Mouse (Mus musculus): ENCODE measurements around the gene Brinp3. TPM values are rescaled to one million over a fixed set of nuclear protein-coding genes. Genes with fewer than 3 reads are reported as not detected.

The Brinp3 gene
- total and polyA plus RNA-seq, 2 experiments from 2014 or later, result 50.8 to 66.5 TPM

DNA sequence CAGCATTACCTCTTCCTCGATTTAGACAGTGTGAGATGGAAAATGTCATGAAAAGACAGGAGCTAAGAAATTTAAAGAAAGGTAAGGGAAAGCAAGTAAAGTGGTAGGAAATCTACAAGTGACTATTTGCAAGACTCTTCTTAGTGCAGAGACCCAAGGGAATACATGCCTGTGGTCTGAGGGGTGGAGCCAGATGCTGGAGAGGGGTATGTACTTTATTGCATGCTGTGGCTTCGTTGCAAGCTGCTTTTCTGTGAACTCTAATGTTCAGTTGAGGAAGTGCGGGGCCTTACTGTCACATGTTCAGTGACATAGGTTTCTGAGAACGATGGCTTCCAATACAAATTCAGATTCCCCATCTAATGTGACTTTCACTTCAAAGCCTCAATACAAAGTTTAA is 313.2 kb downstream of the Brinp3 start:
- H3K9ac ChIP-seq (replicated peaks; ENCODE audit: low read length, poor library complexity, severe bottlenecking), result no peak overlapping the region
- no peaks in the 10 kb centered on the region for H3K4me1 ChIP-seq (ENCODE audit: insufficient read depth, low read length)
- DNase-seq (ENCODE audit: low spot score) (no peak), ATAC-seq (ENCODE audit: low FRiP score) (no peak)
- no peak for TF ChIP-seq CTCF (IDR thresholded peaks at IDR 0.05)
- H3K4me3 ChIP-seq (ENCODE audit: low read depth, low read length), result no peak overlapping the region
- H3K27me3 ChIP-seq (ENCODE audit: insufficient read depth, low read length), result no peaks in the 10 kb centered on the region
- H3K4me2 ChIP-seq (ENCODE audit: low read depth, low read length, poor library complexity, severe bottlenecking), result no peak overlapping the region
- H3K27ac ChIP-seq (ENCODE audit: low read depth, low read length), result no peak overlapping the region
- H3K9me3 ChIP-seq (ENCODE audit: low read length), result no peaks in the 10 kb centered on the region
- H3K36me3 ChIP-seq (ENCODE audit: insufficient read depth, low read length), result no peaks in the 10 kb centered on the region
- WGBS, result 82% methylated on average over 4 of the region's 4 CpGs

DNA sequence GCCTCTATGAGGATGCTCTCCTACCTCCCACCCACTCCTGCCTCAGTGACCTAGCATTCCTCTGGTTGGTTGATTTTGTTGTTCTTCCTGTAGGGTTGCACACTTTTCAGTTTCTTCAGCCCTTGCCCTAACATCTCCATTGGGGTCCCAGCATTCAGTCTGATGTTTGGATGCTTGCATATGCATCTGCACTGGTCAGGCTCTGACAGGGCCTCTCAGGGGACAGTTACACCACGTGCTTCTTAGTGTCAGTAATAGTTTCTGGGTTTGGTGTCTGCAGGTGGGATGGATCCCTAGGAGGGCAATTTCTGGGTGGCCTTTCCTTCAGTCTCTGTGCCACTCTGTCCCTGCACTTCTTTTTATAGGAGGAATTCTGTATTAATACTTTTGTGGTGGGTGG is 339.3 kb downstream of the Brinp3 start:
- Histone ChIP-seq H3K36me3 (ENCODE audit: insufficient read depth, low read length) (no peaks in the 10 kb centered on the region), H3K4me3 (ENCODE audit: low read depth, low read length) (no peak overlapping the region), H3K9ac (replicated peaks; ENCODE audit: low read length, poor library complexity, severe bottlenecking) (no peak overlapping the region), H3K27ac (ENCODE audit: low read depth, low read length) (no peak overlapping the region), H3K9me3 (ENCODE audit: low read length) (no peaks in the 10 kb centered on the region), H3K4me1 (ENCODE audit: insufficient read depth, low read length) (no peaks in the 10 kb centered on the region), H3K4me2 (ENCODE audit: low read depth, low read length, poor library complexity, severe bottlenecking) (no peak overlapping the region), H3K27me3 (ENCODE audit: insufficient read depth, low read length) (no peaks in the 10 kb centered on the region)
- no peak for ATAC-seq (ENCODE audit: low FRiP score)
- 12% methylated on average over 1 of the region's 1 CpGs for WGBS
- DNase-seq (ENCODE audit: low spot score), result no peak
- TF ChIP-seq CTCF (IDR thresholded peaks at IDR 0.05), result no peak

DNA sequence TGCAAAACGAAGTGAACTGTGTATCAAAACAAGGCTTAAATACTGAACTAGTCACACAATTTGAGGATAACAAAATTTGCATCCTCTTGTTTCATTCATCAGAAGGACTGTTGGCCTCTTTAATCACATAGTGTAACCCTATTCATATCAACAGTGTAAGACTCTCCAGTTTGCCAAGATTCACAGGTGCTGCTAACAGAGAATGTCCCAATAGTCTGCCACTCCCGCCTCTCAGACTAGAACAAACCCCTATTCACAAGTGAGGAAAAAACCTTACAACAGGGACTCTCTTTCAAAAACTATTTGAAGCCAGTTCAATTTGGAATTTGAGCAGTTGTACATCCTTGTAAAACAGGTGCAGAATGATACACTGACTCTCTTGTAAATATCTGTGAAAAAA is 349.5 kb downstream of the Brinp3 start:
- Histone ChIP-seq H3K9ac (replicated peaks; ENCODE audit: low read length, poor library complexity, severe bottlenecking) (no peak overlapping the region), H3K27me3 (ENCODE audit: insufficient read depth, low read length) (no peaks in the 10 kb centered on the region), H3K36me3 (ENCODE audit: insufficient read depth, low read length) (no peaks in the 10 kb centered on the region), H3K4me2 (ENCODE audit: low read depth, low read length, poor library complexity, severe bottlenecking) (no peak overlapping the region), H3K27ac (ENCODE audit: low read depth, low read length) (no peak overlapping the region), H3K4me1 (ENCODE audit: insufficient read depth, low read length) (no peaks in the 10 kb centered on the region), H3K4me3 (ENCODE audit: low read depth, low read length) (no peak overlapping the region), H3K9me3 (ENCODE audit: low read length) (no peaks in the 10 kb centered on the region)
- no peak for TF ChIP-seq CTCF (IDR thresholded peaks at IDR 0.05)
- ATAC-seq (ENCODE audit: low FRiP score) (no peak), DNase-seq (ENCODE audit: low spot score) (peak; percentile 44)
- WGBS, result 70% methylated on average over 2 of the region's 2 CpGs

DNA sequence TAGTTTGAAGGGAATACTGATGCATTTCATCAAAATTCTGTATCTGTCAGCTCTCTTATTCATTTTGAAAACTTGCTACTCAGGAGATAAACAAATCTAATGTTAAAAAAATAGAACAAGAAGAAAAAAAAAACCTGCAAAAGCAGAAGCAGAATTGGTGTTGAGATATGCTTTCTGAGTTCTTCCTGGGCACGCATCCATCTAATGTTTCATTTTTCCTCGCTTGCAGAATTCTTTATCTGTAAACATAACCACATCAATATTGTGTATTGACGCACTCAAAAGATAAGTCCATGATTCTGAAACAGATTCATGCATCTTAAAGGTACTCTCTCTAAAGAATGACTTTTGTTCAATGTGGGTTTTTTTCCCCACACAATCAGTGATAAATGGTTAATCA is 354.3 kb downstream of the Brinp3 start:
- ATAC-seq (ENCODE audit: low FRiP score) (no peak), DNase-seq (ENCODE audit: low spot score) (no peak)
- H3K9me3 ChIP-seq (ENCODE audit: low read length), result no peaks in the 10 kb centered on the region
- no peak for TF ChIP-seq CTCF (IDR thresholded peaks at IDR 0.05)
- H3K27me3 ChIP-seq (ENCODE audit: insufficient read depth, low read length), result no peaks in the 10 kb centered on the region
- H3K36me3 ChIP-seq (ENCODE audit: insufficient read depth, low read length), result no peaks in the 10 kb centered on the region
- no peaks in the 10 kb centered on the region for H3K4me1 ChIP-seq (ENCODE audit: insufficient read depth, low read length)
- 83% methylated on average over 3 of the region's 3 CpGs for WGBS
- no peak overlapping the region for H3K9ac ChIP-seq (replicated peaks; ENCODE audit: low read length, poor library complexity, severe bottlenecking)
- H3K4me2 ChIP-seq (ENCODE audit: low read depth, low read length, poor library complexity, severe bottlenecking), result no peak overlapping the region
- H3K4me3 ChIP-seq (ENCODE audit: low read depth, low read length), result no peak overlapping the region
- H3K27ac ChIP-seq (ENCODE audit: low read depth, low read length), result no peak overlapping the region

DNA sequence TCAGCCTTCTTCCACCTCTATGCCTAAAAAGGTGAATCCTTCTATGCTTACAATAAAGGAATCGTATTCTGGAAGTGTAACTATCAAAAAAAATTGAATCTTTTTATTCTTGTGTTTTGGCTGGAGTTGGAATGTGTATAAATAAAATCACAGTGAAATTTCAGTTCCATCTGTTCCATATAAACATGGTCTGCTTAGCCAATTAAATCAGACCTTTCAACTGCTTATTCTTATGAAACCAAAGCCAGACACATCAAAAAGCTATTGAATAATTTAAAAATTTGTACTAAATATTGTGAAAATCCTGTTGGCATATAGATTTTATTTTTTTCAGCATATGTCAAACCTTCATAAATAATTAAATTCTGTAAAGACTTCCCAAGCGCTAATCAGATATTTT is 355.6 kb downstream of the Brinp3 start:
- no peak overlapping the region for H3K4me2 ChIP-seq (ENCODE audit: low read depth, low read length, poor library complexity, severe bottlenecking)
- no peak overlapping the region for H3K4me3 ChIP-seq (ENCODE audit: low read depth, low read length)
- ATAC-seq (ENCODE audit: low FRiP score), result no peak
- DNase-seq (ENCODE audit: low spot score), result no peak
- no peak for TF ChIP-seq CTCF (IDR thresholded peaks at IDR 0.05)
- no peaks in the 10 kb centered on the region for H3K9me3 ChIP-seq (ENCODE audit: low read length)
- H3K36me3 ChIP-seq (ENCODE audit: insufficient read depth, low read length), result no peaks in the 10 kb centered on the region
- no peak overlapping the region for H3K27ac ChIP-seq (ENCODE audit: low read depth, low read length)
- H3K9ac ChIP-seq (replicated peaks; ENCODE audit: low read length, poor library complexity, severe bottlenecking), result no peak overlapping the region
- WGBS, result 69% methylated on average over 2 of the region's 2 CpGs
- H3K4me1 ChIP-seq (ENCODE audit: insufficient read depth, low read length), result no peaks in the 10 kb centered on the region
- no peaks in the 10 kb centered on the region for H3K27me3 ChIP-seq (ENCODE audit: insufficient read depth, low read length)

DNA sequence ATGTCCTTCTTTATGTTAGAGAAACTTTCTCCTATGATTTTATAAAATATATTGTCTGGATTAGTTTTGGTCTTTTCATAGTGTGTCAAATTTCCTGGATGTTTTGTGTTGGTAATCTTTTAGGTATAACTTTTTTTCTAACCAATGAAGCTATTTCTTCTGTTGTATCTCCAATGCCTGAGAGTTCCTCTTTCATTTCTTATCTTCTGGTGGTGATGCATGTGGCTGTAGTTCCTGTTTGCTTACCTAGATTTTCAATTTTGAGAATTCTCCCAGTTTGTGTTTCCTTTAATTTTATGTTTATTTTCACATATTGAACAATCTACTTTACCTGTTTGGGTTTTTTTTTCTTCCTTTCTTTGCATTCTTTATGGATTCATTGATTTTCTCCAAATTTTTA is 404.1 kb downstream of the Brinp3 start:
- H3K36me3 ChIP-seq (ENCODE audit: insufficient read depth, low read length), result no peaks in the 10 kb centered on the region
- H3K4me3 ChIP-seq (ENCODE audit: low read depth, low read length), result no peak overlapping the region

DNA sequence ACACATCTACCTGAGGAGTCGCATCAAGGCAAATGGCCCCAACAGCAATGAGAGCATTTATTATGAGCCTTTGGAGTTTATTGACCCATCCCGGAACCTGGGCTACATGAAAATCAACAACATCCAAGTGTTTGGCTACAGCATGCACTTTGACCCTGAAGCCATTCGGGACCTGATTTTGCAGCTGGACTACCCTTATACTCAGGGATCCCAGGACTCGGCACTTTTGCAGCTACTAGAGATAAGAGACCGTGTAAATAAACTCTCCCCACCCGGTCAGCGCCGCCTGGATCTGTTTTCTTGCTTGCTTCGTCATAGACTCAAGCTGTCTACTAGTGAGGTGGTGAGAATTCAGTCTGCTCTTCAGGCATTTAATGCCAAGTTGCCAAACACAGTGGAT is 407.1 kb downstream of the Brinp3 start:
- no peak for TF ChIP-seq CTCF (IDR thresholded peaks at IDR 0.05)
- 91% methylated on average over 9 of the region's 9 CpGs for WGBS
- Histone ChIP-seq H3K9me3 (ENCODE audit: low read length) (no peaks in the 10 kb centered on the region), H3K36me3 (ENCODE audit: insufficient read depth, low read length) (no peaks in the 10 kb centered on the region), H3K4me2 (ENCODE audit: low read depth, low read length, poor library complexity, severe bottlenecking) (no peak overlapping the region), H3K4me1 (ENCODE audit: insufficient read depth, low read length) (no peaks in the 10 kb centered on the region), H3K27ac (ENCODE audit: low read depth, low read length) (no peak overlapping the region), H3K27me3 (ENCODE audit: insufficient read depth, low read length) (no peaks in the 10 kb centered on the region), H3K4me3 (ENCODE audit: low read depth, low read length) (no peak overlapping the region), H3K9ac (replicated peaks; ENCODE audit: low read length, poor library complexity, severe bottlenecking) (no peak overlapping the region)
- ATAC-seq (ENCODE audit: low FRiP score), result no peak
- DNase-seq (ENCODE audit: low spot score), result no peak

More for the DNA sequence above, 404.1 kb downstream of the Brinp3 start:
- Histone ChIP-seq H3K27me3 (ENCODE audit: insufficient read depth, low read length) (no peaks in the 10 kb centered on the region), H3K9me3 (ENCODE audit: low read length) (no peaks in the 10 kb centered on the region), H3K9ac (replicated peaks; ENCODE audit: low read length, poor library complexity, severe bottlenecking) (no peak overlapping the region), H3K4me1 (ENCODE audit: insufficient read depth, low read length) (no peaks in the 10 kb centered on the region), H3K27ac (ENCODE audit: low read depth, low read length) (no peak overlapping the region), H3K4me2 (ENCODE audit: low read depth, low read length, poor library complexity, severe bottlenecking) (no peak overlapping the region)
- DNase-seq (ENCODE audit: low spot score) (no peak), ATAC-seq (ENCODE audit: low FRiP score) (no peak)
- TF ChIP-seq CTCF (IDR thresholded peaks at IDR 0.05), result no peak
